Mouse (Mus musculus) kidney, adult 2 months (tissue): ENCODE results near the gene 1700092M07Rik.

Experiments
- CTCF ChIP-seq: fragments of 200-500 bp; conservative IDR thresholded peaks from 2 replicates; pipeline ENCODE4 v1.5.1; 2011; ENCODE audit warnings: low read depth, mild to moderate bottlenecking, control low read depth, low read length, moderate library complexity, mixed read lengths; ENCODE audit not compliant: insufficient read depth, insufficient read length
- POLR2A ChIP-seq: fragments of 200-500 bp; IDR thresholded peaks from one replicate; pipeline ENCODE4 v1.6.1; 2011; ENCODE audit warnings: low read depth, low read length, control low read depth

DNA sequence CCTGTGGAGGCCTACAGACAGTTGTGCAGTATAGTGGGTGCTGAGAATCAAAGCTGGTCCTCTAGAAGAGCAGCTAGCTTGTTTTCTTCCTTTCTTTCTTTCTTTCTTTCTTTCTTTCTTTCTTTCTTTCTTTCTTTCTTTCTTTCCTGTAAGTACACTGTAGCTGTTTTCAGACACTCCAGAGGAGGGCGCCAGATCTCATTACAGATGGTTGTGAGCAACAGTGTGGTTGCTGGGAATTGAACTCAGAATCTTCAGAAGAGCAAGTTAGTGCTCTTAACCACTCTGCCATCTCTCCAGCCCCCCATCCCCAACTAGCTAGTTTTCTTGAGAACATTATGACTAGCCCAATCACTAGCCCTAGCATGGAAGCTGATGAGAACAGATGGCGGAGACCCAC, 20.2 kb downstream of the 1700092M07Rik start:
- no peak for TF ChIP-seq CTCF
- no peak for TF ChIP-seq POLR2A
